Mouse (Mus musculus) lung, postnatal 0 days (tissue): Measurements from ENCODE around the gene D5Ertd579e.

Experiments used
- CTCF ChIP-seq: IDR thresholded peaks from 2 replicates; pipeline ENCODE4 v1.5.1; 2016; ENCODE audit warnings: antibody characterized with exemption, mild to moderate bottlenecking
- EP300 ChIP-seq: IDR thresholded peaks from 2 replicates; pipeline ENCODE4 v1.6.1; 2016; ENCODE audit warnings: antibody characterized with exemption, mild to moderate bottlenecking, control low read depth

GRCm38 (mm10) chr5:36621058-36621449 lies 74.8 kb downstream of the D5Ertd579e start:
- TF ChIP-seq EP300: no peak
- TF ChIP-seq CTCF: no peak
